Mouse (Mus musculus) cortical plate, adult 2 months (tissue): Measurements from ENCODE around the gene 6030468B19Rik.

Experiments
- CTCF ChIP-seq: fragments of 200-500 bp; IDR thresholded peaks from 2 replicates; pipeline ENCODE4 v1.5.1; 2011; ENCODE audit warnings: mild to moderate bottlenecking, control low read depth, low read length; ENCODE audit not compliant: insufficient read depth; ENCODE audit errors: extremely low read depth
- POLR2A ChIP-seq: fragments of 200-500 bp; IDR thresholded peaks from 2 replicates; pipeline ENCODE4 v1.6.1; 2011; ENCODE audit warnings: mild to moderate bottlenecking, low read length, control low read depth; ENCODE audit not compliant: insufficient read depth; ENCODE audit errors: extremely low read depth

DNA sequence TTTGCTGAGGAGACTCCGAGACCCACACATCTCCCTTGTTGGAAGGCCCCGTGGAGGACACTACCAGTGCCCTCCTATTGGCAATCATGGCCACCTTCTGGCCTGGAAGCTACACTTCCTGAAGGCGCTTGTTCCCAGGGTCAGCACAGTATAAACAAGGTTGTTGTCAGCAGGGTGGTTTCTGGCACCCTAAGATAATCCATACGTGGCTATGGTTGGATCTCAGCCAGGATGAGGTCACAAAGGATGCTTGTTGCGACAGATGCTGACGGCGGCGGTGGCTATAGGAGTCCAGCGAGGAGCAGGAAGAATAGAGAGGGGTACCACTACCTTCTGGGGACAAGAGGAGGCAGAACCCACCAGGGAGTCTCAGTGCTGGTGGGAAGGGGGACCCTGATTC lies 32.9 kb downstream of the 6030468B19Rik start:
- TF ChIP-seq POLR2A (no peak), CTCF (no peak)
